In the genomic region with DNA sequence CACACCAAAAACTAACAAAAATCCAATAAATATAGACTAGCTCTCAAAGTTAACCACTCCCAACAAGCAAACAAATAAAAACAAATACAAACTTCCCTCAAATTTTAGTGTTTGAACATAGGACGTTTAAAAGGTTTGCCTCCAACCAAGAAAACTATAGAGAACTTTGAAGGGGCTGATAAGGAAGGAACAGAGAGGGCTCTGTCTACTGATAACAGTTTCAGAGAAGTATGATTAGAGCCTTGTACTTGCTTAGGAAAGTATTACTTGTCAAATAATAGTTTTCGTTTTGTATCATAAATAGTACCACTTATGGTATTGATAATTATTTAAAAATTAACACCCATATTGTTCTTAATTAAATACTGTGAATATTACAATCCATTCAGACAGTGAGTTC, we compare ENCODE assay signal across 16 mouse cellular contexts. TPM values are rescaled to one million over a fixed set of nuclear protein-coding genes. Genes with fewer than 3 reads are reported as not detected.
"Had no signal": no experiment of that assay in that cellular context is flagged by ENCODE, and none has a peak within 500 bp of the region (broad histone marks: within the 10 kb centered on the region; RNA-seq: fewer than 3 reads in every experiment).

No protein-coding gene starts in this region.

- H3K4me3 ChIP-seq: left cerebral cortex, adult 2 months; limb, embryonic 10.5 days; midbrain, embryonic 13.5 days had no signal

- H3K9ac ChIP-seq: midbrain, embryonic 13.5 days had no signal

- H3K27me3 ChIP-seq: midbrain, embryonic 13.5 days had no signal

- H3K27ac ChIP-seq: kidney, postnatal 0 days; left cerebral cortex, adult 2 months; limb, embryonic 10.5 days; midbrain, embryonic 13.5 days had no signal

- H3K9me3 ChIP-seq: limb, embryonic 10.5 days; midbrain, embryonic 13.5 days had no signal

- H3K36me3 ChIP-seq: limb, embryonic 10.5 days; midbrain, embryonic 13.5 days had no signal

- DNase-seq: kidney, adult 11 months; kidney, adult 9 months; kidney, postnatal 36 days; lung, adult 2 months; lung, postnatal 36 days; right cerebral cortex, postnatal 25 days; thymus, postnatal 36 days had no signal

- ATAC-seq: lung, postnatal 0 days; midbrain, embryonic 13.5 days had no signal

- H3K4me2 ChIP-seq: midbrain, embryonic 13.5 days had no signal

RNA-seq across cellular contexts. Expression of a gene that starts 42.3 kb away (rescaled TPM):
- polyA plus RNA-seq: lung, adult 2 months had no signal

RNA-seq across cellular contexts. Expression of a gene that starts 47.6 kb away (rescaled TPM):
- total RNA-seq: layer of hippocampus, adult 18-20 months; left cerebral cortex, adult 2 months; left cerebral cortex, postnatal 14 days; megakaryocyte progenitor cell, adult 5-6 weeks had no signal
- polyA plus RNA-seq: lung, adult 2 months; small intestine, adult 2 months had no signal
